Mouse (Mus musculus): ENCODE data around the gene Gm47841.

Gm47841 gene

DNA sequence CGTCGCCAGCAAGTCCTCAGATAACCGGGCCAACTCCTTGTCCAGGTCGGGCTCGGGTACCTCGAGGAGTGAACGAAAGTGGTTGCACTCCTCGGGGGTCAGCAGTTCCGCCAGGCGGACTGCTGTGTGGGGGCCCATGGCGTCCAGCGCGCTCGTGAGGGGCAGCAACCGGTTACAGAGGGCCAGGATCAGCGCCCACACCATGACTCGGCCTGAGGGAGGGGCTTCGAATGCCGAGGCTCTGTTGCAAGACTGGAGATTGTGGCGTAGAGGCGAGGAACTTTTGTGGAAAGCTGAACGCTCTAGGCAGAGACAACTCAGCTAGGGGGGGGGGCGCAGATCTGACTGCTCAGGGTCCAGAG lies at the start of gene Gm47841:
Gene Gm47841 (minus strand): TSS at position 204 of the 362 bp plus-strand sequence.
- DNase-seq: no peak

DNA sequence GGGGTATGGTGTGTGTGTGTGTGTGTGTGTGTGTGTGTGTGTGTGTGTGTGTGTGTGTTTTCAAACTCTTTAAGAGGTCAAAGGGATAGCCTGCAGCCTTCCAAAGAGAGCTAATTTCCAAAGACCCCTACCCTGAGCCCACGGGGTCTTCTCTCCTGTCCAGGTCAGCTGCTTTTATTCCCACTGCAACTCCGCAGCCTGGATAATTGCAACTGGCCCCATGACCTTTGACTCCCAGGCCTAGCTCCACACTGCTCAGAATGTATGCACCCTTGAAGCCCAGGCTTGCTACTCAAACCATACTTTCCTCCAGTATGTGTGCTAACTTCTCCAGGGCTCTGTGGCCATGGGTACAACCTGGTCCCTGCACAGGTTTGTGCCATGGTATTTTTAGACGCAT lies 48.2 kb upstream of the Gm47841 start:
- DNase-seq: no peak

DNA sequence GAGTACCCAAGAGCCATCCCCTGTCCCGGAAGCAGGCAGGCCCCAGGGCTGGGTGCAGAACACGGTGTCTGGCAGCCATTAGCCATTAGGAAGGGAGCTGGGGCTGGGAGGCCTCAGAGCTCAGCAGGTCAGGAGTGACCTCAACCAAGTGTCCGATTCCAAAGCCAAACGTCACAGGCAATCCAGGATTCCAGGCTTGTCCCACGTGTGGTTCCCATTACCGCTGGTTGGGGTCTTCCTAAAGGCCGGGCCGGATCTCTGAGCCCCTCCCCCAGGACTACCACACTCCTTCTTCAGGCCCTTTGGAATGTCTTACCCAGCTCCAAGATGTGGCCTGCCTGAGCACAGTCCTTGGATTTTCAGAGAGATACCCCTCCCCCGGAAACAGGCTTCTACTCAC lies 47.8 kb upstream of the Gm47841 start:
- no peak for DNase-seq

DNA sequence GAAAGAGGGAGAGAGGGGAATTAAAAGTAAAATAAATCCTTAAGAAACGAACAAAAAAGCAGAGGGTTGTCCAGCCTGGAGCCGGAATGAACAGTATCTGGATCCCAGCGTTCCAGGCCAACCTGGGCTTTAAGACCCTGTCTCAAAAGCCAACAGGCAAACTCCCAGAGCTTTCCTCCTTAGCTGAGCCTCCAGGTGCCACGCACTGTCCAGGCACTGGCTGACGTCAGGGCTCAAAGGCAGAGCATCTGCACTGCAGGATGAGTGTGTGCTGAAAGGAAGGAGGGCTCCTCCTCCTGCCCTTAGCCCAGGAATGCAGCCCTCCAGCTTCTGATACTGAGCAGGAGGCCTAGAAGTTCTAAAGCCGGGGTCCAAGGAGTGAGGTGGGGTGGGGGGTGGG lies 46.8 kb upstream of the Gm47841 start:
- DNase-seq: no peak

DNA sequence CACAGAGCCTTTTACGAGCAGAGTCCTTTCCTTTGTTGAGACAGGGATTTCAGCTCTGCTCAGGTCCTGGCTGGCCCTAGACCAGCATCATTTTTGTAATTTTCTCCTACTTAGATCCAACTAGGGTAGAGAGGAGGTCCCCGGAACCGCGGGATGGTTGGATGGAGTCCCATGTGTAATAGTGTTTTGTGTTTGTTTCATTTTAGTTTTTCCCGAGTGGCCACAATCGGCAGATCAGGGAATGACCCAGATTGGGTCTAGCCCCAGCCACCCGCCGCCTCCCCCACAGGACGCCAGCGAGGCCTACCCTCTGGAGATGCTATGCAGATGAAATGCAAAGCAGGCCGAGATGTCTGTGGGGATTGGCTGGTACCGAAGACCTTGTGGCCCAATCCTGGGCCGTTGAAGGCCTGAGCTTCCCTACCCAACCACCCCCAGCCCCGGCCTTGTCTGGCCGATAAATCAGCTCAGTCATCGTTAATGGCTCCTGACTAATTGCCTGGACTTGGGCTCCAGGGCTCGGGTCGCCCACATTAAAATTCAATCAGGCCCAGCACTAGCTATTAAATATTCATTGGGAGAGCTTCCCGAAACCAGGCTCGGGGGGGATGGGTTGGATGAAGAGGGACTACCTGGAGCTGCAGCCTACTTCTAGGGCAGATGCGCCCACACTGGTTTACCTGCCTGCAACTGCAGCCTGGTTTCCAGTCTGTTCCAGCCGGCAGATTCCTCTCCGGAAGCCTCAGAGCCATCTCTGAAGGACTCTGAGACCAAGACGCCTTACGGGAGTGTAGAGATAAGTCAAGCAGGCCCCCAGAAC lies 45.8 kb upstream of the Gm47841 start:
- peak; percentile 21 for DNase-seq

DNA sequence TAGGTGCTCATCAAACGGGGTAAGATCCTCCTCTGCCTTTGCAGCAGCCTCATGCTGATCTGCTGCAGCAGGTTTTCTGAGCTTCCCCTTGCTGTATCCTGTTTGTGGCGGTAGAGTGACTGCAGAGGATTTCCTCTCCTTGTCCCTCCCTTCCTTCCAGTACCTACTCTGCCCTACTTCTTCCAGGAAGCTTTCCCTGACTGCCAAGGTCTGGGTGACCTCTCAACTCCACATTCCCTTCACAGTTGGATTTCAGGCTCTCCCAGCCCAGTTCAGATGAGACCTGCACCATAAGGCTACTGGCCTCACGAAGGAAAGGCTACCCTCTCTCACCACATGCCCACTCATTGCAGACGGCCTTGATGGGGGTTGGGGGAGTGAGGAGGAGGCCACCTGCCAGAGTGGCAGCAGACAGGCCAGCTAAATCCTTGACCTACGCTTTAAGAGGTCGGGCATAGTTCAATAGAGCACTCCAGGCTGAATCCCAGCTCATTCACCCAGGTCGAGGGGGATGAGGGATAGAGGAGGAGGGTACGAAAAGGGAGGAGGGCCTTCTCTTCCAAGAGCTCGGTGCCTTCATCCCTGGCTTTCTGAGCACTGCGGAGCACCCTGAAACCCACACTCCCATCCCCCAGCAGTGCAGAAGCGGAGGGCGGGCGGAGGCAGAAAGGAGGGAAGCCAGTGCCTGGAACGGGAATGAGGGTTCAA lies 45.1 kb upstream of the Gm47841 start:
- no peak for DNase-seq

DNA sequence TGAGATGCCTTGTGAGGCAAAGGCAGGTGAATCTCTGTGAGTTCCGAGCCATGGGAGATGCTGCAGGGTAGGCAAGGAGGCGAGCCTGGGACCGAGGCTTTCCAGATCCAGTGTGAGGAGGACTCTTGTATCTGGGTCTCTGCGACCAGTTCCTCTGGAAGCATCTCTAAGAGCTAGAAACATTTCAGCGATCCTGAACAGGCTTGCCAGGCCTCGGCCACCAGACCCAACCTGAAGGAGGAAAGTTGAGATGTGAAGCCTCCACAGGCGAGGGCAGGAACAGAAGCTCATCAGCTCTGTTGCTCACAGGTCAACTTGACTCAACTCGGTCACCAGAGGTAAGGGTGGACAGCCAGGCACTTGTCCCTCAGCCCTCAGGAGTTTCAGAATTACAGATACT lies 44.4 kb upstream of the Gm47841 start:
- DNase-seq: no peak

DNA sequence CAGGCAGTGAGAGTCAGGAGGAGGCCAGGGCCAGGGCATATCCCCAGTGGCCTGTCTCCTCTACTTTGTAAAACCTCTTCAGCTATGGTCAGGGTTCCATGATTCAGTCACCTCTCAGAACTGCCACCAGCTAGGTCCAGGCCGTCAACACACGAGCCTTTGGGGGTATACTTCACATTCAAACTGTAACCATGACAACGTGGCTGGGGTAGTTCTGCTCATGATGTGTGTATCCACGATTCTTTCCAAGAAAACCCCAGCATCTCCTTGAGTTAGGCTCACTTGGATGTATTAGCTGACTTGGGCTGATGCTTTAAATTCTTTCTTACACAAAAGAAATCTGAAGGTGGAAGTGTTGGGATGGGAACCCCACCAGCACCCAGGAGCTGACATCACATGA lies 41.1 kb upstream of the Gm47841 start:
- no peak for DNase-seq

DNA sequence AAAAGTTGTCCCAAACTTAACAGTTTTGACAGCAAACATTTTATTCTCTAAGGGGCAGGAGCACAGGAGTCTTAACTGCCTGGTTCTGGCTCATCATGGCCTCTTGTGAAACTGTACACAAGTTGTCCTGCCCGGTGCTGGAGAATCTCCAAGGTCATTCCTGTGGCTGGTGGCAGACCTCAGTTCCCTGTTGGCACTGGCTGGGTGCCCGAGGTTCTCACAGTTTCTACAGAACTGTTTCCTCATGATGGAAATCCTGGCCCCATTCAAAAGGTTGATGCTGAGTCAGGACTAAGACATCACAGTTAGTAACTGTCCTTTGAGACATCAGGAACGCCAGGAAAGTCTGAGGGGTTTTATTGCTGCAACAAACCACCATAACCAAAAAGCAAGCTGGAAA lies 39.8 kb upstream of the Gm47841 start:
- no peak for DNase-seq

DNA sequence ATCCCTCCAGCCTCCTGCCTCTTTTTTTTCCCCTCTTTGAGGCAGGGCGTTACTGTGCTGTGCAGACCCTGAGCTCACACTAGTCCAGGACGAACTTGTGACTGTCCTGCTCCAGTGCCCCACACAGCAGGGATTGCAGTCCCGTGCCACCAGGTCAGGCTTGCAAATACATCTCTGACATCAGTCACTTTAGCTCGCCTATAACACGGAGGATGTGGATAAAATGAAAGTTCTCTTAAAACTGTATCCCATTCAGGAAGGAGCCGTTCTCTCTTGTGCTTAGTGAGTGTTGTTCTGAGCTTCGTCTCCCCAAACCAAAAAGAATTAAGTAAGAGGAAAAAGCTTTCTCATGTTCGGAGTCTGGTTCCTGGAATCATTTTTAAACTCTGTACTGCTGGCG lies 39.3 kb upstream of the Gm47841 start:
- no peak for DNase-seq

DNA sequence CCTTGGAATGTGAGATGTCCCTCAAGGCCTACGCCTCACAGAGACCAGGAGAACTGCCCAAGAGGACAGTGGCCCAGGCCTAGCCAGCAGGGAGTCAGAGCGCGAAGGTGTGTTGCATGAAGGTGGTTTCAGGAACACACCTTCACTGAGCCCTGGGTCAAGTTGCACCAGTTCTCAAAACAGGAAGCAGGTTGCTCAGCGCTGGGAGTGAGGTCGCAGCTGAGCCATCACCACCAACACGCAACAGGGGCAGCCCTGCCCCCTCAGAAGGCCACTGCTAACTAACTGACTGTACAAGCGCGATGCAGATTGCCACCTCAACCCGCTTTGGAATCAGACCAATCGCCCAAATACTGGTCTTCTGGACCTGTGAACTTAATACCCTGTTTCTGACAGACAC lies 37.3 kb upstream of the Gm47841 start:
- DNase-seq: no peak

DNA sequence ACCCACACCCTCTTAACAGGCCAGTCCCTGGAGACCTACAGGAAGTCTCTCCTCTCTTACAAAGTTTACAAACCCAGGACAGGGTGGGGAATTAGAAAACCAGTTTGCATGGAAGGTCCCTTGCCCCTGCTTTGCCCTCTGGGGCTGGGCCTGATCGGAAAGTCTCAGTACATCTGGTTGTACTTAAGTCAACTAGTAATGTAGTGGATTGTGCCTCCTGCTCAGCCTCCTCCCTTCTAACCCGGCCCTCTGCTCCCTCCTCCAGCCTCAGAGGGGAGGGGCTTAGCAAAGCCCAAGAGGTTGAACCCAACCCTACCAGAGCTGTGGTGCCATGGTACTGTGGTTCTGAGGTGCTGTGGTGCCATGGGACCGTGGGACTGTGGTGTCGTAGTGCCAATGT lies 35.0 kb upstream of the Gm47841 start:
- DNase-seq: no peak

DNA sequence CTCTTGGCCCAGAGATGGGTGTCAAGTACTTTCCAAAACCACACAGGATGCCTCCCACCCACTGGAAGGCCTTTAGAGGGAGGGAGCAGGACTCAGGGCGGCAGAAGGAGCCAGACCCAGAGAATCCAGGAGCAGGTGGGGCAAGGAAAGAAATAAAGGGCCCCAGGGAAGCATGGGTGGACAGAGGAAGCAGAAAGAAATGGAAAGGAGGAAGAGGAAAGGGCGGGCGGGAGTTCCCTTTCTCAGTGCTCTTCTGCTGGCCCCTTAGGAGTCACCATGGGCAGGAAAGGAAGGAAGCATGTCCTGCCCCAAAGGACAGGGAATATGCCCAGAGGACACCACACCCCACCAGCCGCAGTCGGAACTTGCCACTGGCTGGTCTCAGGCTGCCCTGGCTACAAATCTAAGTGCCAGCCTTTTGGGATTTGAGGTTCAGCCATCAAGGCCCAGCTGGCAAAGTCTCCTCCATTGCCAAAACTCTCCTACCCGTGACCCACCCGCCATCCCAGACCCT lies 33.9 kb upstream of the Gm47841 start:
- DNase-seq: no peak

DNA sequence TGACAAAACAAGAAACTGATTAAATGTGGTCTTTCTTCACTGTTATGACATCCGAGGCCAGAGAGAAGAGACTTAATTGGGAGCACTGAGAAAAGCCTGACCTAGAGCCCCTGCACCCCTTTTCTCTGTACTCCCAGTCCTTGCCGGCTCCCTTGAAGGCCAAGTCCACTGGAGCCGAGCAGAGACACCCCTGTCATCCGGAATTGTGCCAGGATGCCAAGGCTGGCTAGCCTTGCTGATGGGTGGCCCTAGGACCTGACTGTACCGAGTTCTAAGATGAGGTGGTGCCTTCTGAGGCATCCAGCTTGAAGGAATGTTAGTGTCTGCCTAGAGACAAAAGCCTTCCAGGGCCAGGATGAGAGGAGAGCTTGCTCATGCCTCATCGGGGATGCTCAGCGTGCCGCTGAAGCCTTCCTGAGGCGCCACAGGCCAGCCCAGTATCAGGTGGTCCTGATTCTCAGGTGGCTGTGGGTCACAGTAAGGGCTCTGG lies 32.9 kb upstream of the Gm47841 start:
- no peak for DNase-seq

DNA sequence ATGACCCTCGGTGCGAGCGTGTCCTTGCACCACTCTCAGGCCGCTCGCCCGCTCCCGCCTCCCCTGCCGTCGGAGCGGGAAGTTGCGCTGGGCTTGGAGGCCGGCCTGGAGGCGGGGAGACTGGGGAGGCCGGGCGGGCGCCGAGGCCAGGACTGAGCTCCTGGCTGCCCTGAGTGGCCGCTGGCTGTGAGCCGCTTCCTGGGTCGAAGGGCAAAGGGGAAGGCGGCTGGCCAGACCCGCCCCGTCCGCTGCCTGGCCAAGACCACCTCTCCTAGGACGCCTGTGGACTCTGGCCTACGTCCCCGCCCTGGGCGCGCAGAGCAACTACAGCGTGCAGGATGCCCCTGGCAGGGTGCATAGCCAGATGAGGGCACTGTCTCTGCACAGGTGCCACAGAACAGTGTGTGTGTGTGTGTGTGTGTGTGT lies 31.5 kb upstream of the Gm47841 start:
- peak; percentile 73 for DNase-seq

DNA sequence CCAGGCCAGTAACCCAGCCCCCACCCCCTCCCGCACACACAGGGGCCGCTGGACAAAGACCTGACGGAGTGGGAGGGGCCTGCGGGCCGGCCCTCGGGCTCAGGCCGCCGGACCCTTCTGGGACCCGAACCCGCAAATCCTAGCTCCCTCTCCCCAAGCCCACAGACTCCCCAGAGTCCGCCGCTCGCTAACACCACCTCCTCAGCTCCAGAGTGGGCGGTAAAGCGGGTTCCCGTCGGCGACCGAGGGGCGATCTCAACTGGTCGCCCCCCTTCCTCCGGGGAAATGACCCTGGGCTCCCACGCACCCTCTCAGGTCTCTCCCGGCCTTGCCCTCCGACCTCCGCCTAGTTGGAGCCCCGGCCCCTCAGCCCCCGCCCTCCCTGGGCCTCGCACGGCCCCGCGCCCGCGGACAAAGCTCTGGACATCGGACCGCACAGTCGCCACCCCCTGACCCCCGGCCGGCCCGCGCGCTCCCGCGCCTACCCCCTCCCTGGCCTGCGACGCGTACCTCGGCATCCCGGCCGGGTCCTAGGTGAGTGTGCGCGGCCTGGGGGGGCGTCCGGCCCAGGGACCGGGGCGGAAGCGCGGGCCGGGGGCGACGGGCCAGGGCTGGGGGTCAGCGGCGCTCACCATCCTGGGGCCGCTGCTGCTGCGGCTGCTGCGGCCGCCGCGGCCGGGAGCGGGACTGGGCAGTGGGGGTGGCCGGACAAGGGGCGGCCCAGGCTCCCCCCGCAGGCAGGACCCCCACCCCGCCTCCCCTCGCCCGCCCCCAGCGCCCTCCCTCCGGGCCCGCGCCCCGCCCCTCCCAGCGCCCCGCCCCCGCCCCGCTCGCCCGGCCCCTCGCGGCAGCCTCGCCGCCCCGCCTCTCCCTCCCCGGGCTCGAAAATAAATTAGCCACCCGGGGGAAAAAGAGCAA lies 30.9 kb upstream of the Gm47841 start, which contains the start of gene Fignl2:
Gene Fignl2 (minus strand): TSS at position 755 of the 918 bp plus-strand sequence.
- DNase-seq: no peak

DNA sequence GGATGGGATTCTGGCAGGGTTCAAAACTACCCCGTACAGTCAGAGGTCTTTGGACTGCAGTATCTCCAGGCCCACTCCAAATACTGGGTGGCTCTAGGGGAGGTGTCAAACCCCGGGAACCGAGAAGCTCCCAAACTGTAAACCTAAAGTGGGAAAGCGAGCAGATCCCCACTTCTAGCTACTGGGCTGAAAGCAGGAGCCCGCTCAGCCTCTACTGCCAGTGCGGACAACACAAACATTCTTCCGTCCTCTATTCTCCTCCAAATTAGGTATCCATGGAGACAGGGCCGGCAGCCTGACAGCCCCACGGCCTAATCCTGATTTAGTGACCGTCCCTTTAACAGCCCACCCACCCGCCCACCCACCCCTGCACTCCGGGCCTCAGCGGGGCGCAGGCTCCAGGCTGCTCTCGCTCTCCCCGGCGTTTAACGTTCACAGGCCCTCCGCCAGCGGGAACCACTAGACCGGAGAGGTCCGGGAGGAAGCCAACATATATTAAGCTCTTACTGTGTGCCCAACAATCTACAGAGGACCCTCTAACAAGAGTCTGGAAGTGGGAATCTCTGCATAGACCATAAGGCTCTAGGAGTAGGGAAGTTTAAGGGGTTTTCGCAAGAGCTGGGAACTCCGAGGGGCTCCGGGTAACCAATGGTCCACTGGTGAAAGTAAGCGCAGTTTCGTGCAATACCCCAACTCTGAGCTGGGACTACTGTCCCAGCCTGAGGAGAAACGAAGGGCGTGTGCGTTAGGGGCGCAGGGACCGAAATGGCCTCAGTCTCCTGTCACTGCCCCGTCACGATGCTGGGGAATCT lies 30.0 kb upstream of the Gm47841 start:
- DNase-seq: no peak

DNA sequence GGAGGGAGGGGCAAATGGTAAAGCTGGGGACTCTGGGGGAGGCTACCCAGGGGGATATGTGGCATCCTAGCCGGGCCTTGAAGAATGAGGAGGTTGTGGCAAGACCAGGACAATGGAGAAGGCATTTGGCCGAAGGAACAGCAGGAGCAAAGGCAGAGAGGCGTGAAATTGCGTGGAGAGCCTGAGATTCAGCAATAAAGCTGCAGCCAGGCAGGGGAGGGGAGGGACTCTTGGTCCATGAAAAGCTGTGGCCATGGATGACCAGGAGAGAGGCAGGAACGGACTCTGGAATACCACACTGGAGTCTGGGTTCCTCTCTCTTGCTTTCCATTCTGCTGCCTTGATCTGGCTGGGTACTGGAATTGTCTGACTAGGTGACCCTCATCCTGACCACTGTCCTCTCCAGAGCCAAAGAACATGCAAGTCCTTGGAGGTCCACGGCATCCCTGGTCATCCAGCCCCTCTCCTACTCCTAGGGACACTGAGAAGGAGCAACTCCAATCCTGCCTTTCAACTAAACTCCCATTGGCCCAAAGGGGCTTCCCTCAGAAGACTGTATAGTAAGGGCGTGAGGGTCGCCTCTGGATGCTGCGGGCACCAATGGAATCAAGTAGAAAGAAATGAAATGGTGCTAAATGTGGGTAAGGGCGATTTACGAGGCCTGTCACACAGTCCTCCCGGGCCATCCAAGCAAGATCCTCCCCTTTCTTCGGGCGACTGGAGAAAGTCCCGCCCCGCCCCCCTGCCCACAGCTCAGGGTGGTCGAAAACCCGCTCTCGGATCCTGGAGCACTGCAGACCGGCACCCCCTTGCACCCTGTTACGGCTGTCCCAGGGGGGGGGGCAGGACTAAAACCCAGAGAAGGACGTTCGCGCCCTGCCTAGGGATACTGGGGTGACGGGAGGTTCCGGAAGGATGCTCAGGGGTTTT lies 29.1 kb upstream of the Gm47841 start:
- no peak for DNase-seq

DNA sequence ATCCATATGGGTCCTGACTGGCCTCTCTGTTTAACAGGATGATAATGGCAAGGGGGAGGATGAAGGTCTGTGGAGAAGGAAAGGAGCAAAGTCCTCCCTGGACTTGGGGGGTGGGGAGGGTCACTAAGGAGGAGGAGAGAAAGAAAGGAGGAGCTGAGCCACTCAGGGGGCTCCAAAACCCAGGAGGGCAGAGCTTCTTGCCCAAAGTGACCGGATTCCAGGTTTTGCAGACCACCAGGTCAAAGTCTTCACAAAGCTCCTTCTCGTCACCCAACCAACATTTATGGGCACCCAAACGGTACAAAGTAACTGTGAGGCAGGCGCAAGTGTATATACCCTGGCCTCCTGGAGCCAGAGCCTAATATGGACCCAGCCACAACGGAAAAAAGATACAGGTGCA lies 28.5 kb upstream of the Gm47841 start:
- no peak for DNase-seq

DNA sequence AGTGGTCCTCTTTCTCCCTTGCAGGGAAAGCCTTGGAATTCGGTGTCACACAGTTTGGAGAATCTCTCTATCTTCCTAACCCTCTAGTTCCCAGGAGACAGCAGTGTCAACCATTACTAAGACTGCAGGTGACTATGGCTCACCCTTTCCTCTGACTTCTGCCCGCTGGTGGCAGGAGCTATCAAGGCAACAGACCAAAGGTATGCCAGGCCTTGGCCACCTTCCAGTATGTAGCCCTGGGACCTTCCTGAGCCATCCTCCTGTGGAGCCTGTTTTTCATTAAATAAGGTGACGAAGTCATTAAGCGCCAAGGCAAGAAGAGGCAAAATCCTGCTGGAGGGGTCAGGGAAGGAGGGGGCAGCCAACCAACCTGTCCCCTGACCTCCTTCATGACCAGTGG lies 28.0 kb upstream of the Gm47841 start:
- no peak for DNase-seq

DNA sequence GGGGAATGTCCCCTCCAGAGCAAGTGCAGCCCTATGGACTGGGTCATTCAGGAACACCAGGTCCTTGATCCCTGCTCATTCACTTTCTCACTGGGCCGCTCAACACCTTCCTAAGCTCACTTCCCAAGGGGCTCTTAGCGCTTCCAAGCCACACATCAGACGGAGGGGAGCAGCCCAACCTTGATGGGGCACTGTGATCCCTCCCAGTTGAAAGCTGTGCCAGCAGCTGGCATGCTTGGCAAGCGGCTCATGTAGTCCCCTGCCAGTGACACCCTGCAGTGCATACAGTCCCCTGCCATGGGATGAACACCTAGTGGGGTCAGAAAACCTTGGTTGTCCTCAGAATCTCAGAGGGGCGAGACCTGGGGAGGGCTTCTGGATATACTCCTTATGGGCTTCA lies 26.9 kb upstream of the Gm47841 start:
- no peak for DNase-seq
